Mouse (Mus musculus): ENCODE data around the gene Sh2d3c. TPM values are rescaled to one million over a fixed set of nuclear protein-coding genes. Genes with fewer than 3 reads are reported as not detected.

Gene Sh2d3c
- polyA plus RNA-seq, 1 experiment from 2014 or later: 3.6 TPM

DNA sequence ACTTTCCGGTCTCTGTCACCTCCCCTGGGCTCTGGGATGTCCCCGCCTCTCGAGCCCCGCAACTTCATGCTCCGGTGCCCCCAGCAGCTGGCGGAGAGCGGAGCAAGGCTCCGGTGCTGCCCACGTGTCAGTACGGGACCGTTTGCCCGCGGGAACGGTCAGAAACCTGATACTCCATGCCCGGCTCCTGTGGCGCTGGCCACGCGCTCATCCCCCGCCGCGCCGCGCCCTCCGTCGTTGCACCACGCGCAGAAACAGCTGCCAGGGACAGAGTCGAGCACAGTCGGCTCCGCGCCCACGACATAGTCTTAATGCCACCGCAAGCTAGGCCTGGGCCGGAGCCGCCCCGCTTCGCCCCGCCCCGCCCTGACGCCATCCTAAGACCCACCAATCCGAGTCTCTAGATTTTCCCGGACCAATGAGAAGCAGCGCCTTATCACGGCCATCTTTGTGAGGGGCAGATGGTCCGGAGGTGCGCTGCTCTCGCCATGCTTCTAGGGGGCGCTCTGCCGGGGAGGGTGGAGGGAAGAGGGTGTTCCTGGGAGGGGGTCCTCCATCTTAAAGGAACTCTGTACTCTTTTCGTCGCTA lies 26.9 kb upstream of the Sh2d3c start:
- ChIA-PET CTCF (interaction anchor here (1.4 to 2.7 kb wide), 2 partner anchors 15 to 62 kb away, joined by 7 to 12 read pairs; no protein-coding TSS in a partner anchor), POLR2A (interaction anchor here (1.0 to 1.3 kb wide), 2 partner anchors 63 to 86 kb away, joined by 3 read pairs; no protein-coding TSS in a partner anchor)
- in situ Hi-C loops (cut with MboI; ENCODE audit: low pct_unique_long_range_greater_than_20kb): no loop called here

DNA sequence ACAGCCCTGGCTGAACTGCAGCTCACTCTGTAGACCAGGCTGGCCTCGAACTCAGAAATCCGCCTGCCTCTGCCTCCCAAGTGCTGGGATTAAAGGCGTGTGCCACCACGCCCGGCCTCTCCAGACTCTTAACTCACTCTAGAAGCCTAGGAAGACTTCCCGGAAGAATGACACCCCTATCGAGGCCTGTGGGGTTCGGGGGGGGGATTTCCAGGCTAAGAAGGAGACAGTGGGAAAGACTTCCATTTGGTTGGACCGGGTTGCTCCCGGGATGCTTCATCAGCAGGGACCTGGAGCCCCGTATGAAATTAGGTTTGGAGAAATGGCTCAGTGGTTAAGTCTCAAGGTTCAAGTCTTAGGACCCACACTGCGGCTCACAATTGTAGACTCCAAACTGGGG lies 26.2 kb upstream of the Sh2d3c start:
- CTCF ChIA-PET: interaction anchor here (1.4 to 2.7 kb wide), 2 partner anchors 14 to 63 kb away, joined by 7 to 12 read pairs; no protein-coding TSS in a partner anchor
- no peaks in the 10 kb centered on the region for H3K27me3 ChIP-seq
- in situ Hi-C loops (cut with MboI; ENCODE audit: low pct_unique_long_range_greater_than_20kb): no loop called here

More for the DNA sequence above, 26.9 kb upstream of the Sh2d3c start:
- ATAC-seq (peak; percentile 91), DNase-seq (ENCODE audit: low read depth, low spot score) (peak; percentile 86)
- no peak for TF ChIP-seq CTCF (IDR thresholded peaks at IDR 0.05)
- no peaks in the 10 kb centered on the region for H3K27me3 ChIP-seq

DNA sequence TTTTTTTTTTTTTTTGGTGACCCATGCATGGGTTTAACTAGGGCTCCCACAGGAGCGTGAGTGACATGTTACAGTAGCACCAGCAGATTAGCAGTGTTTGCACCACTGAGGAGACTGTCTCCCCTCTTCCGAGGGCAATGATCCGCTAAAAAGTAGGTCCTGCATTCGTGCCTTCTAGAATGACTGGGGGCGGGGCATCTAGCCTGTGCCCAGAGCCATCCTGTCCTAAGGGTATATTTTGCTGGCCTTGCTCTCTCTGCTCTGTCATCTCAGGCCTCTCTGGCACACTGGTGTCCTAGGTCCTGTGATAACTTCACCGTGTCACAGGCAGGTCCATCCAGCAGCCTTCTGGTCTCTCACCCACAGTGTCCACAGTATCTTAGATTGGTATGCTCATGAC lies 21.2 kb upstream of the Sh2d3c start:
- POLR2A ChIA-PET: interaction anchor here (1.0 to 1.3 kb wide), 2 partner anchors 10 to 11 kb away, joined by 3 read pairs; no protein-coding TSS in a partner anchor
- in situ Hi-C loops (cut with MboI; ENCODE audit: low pct_unique_long_range_greater_than_20kb): no loop called here
- no peak for ATAC-seq
- no peak for DNase-seq (ENCODE audit: low read depth, low spot score)
- TF ChIP-seq CTCF (IDR thresholded peaks at IDR 0.05): no peak
- CTCF ChIA-PET: no interaction called here
- no peaks in the 10 kb centered on the region for H3K27me3 ChIP-seq

More for the DNA sequence above, 26.2 kb upstream of the Sh2d3c start:
- ATAC-seq (no peak), DNase-seq (ENCODE audit: low read depth, low spot score) (no peak)
- POLR2A ChIA-PET: interaction anchor here (1.0 kb wide), 1 partner anchor 87 kb away, joined by 3 read pairs; no protein-coding TSS in a partner anchor
- no peak for TF ChIP-seq CTCF (IDR thresholded peaks at IDR 0.05)

DNA sequence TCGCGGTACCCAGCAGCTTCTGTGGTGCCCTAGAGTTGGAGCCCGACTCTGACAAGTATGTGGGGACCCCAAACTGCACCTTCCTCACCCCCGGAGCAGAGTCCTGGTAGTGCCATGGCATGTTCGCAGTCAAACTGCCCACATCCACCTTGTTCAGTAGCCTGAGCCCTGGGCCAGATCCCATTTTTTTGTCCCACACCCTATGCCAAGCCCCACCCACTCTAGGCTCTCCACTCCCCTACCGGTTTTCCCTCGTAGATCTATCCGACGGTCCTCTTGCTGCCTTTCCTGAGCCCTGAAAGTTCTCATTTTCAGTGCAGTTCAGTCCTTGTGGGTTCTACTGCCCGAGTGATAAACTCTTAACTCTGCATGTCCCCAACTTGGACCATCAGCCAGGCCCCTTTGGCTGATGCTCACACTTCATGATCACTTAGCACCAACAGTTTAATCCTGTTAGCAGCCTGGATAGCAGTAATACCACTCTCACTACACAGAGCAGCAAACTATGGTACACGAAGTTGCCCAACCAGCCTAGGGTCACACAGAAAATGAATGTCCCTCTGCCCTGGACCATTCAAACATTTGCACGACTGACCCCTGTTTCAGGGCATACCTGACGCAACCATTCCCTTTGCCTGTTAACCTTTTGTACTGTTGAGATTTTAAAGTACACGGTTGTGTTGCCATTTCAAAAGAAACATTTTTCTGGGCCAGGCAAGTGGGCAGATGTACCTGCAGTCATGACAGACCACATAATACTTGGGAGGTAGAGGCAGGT lies 19.7 kb upstream of the Sh2d3c start:
- ChIA-PET CTCF (interaction anchor here (1.3 kb wide), 1 partner anchor 69 kb away, joined by 4 read pairs; no protein-coding TSS in a partner anchor), POLR2A (no interaction called here)
- TF ChIP-seq CTCF (IDR thresholded peaks at IDR 0.05): no peak
- no peak for DNase-seq (ENCODE audit: low read depth, low spot score)
- in situ Hi-C loops (cut with MboI; ENCODE audit: low pct_unique_long_range_greater_than_20kb): no loop called here
- ATAC-seq: no peak
- H3K27me3 ChIP-seq: no peaks in the 10 kb centered on the region

DNA sequence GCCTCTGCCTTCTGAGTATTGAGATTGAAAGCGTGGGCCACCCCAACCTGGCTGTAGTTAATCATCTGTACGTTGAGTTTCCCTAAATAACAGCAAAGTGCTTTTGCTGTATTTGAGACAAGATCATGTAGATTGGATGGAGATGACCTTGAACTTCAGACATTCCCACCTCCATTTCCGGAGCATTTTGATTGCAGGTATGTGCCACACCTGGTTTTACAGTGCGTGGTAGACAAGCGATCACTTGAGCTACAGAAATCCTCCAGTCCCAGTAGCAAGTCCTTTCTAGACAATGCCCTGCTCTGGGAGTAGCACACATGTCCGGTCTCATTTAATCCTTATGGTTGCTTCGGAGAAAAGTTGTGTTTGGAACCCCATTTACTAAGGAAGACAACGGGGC lies 17.8 kb upstream of the Sh2d3c start:
- H3K27me3 ChIP-seq: no peaks in the 10 kb centered on the region
- TF ChIP-seq CTCF (IDR thresholded peaks at IDR 0.05): no peak
- no peak for ATAC-seq
- in situ Hi-C loops (cut with MboI; ENCODE audit: low pct_unique_long_range_greater_than_20kb): no loop called here
- DNase-seq (ENCODE audit: low read depth, low spot score): no peak
- CTCF ChIA-PET: no interaction called here
- POLR2A ChIA-PET: interaction anchor here (1.3 kb wide), 1 partner anchor 9 kb away, joined by 4 read pairs; no protein-coding TSS in a partner anchor

DNA sequence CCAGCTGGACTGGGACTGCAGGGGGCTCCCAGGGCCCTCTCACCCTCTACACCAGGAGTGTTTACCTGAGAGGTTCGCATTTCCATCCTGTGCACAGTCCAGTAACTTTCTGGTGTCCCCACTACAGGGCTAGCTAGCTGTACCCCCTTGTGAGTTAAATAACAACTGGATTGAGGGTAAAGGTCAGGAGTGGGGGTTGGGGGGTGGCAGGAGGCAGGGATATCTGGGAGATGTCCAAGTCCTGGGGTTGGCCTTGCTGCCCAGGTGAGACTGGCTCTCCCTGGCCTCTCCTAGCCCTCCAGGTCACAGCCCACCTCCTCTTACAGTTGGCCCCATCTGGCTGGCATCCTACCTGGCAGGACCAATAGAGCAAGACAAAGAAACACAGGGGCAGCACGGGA lies 16.8 kb upstream of the Sh2d3c start, which contains the start of gene Fpgs:
TSS of gene Fpgs (minus strand) at position 125 of the 401 bp plus-strand sequence.
- no peak for DNase-seq (ENCODE audit: low read depth, low spot score)
- TF ChIP-seq CTCF (IDR thresholded peaks at IDR 0.05): no peak
- in situ Hi-C loops (cut with MboI; ENCODE audit: low pct_unique_long_range_greater_than_20kb): no loop called here
- no peak for ATAC-seq
- POLR2A ChIA-PET: interaction anchor here (0.6 to 1.3 kb wide), 2 partner anchors 8 to 65 kb away, joined by 4 to 5 read pairs; no protein-coding TSS in a partner anchor
- H3K27me3 ChIP-seq: no peaks in the 10 kb centered on the region
- CTCF ChIA-PET: no interaction called here

DNA sequence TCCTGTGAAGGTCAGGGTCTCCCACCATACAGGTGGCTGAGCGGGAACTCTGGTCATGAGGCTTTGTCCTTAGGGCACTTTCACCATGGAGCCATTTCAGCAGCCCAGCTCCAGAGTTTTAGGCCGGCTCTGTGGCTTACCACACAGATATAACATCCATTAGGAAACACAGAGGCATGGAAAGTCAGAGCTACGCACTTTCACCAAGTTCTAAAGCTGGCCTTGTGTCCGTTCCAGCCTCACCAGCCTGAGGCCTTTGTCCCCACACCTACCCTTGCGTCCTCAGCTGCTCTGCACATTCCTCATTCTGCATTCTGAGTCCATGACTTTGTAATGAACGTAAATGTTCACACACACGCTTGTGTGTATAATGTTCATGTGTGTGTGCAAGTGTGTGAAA lies 15.8 kb upstream of the Sh2d3c start:
- ATAC-seq (no peak), DNase-seq (ENCODE audit: low read depth, low spot score) (no peak)
- ChIA-PET POLR2A (interaction anchor here (0.6 kb wide), 1 partner anchor 127 kb away, joined by 4 read pairs; no protein-coding TSS in a partner anchor), CTCF (interaction anchor here (1.0 kb wide), 1 partner anchor 73 kb away, joined by 3 read pairs; no protein-coding TSS in a partner anchor)
- TF ChIP-seq CTCF (IDR thresholded peaks at IDR 0.05): no peak
- in situ Hi-C loops (cut with MboI; ENCODE audit: low pct_unique_long_range_greater_than_20kb): no loop called here
- H3K27me3 ChIP-seq: no peaks in the 10 kb centered on the region

DNA sequence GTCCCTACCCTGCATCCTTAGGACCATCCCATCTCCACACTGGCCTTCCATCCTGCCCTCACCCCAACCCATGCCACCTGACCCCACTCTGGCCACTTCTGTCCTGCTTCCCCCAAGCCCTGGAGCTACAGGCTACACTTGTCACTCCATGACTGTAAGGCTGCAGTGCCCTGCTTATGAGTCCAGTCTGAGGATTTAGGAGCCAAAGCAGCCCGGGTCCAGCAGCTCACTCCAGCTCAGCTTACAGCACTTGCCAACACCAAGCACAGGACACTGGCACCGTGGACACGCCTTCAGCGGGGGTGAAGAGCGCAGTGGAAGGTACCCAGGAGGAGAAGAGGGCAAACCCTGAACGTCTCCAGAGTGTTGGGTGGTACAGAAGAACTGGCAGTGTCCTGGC lies 13.9 kb upstream of the Sh2d3c start:
- ATAC-seq: no peak
- in situ Hi-C loops (cut with MboI; ENCODE audit: low pct_unique_long_range_greater_than_20kb): no loop called here
- DNase-seq (ENCODE audit: low read depth, low spot score): no peak
- TF ChIP-seq CTCF (IDR thresholded peaks at IDR 0.05): no peak
- no peaks in the 10 kb centered on the region for H3K27me3 ChIP-seq
- ChIA-PET CTCF (interaction anchor here (1.1 kb wide), 1 partner anchor 50 kb away, joined by 4 read pairs; the partner anchor contains the start of gene Tor2a), POLR2A (no interaction called here)

DNA sequence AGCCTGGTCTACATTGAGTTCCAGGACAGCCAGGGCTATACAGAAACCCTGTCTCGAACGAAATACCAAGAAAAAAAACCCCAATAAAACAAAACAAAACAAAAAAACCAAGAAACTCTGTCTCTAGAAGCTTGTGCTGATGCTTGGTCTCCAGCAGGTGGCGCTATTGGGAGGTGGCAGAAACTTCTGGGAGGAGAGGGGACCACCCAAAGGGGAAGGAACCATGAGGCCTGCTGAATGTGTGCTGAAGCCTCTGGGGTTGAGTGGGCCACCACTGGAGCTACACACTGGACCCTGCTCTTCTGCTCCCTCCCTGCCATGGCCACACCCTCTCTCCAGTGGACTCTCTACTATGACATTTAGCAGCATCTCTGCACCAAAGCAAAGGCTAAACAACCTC lies 12.2 kb upstream of the Sh2d3c start:
- in situ Hi-C loops (cut with MboI; ENCODE audit: low pct_unique_long_range_greater_than_20kb): no loop called here
- no peak for TF ChIP-seq CTCF (IDR thresholded peaks at IDR 0.05)
- DNase-seq (ENCODE audit: low read depth, low spot score): no peak
- POLR2A ChIA-PET: interaction anchor here (1.1 kb wide), 3 partner anchors 9 to 78 kb away, joined by 3 read pairs; partner anchors contain the start of gene Tor2a
- CTCF ChIA-PET: interaction anchor here (0.7 to 2.1 kb wide), 12 partner anchors 12 to 132 kb away, joined by 3 to 7 read pairs (median 5); partner anchors contain the start of genes St6galnac4 and Tor2a
- ATAC-seq: no peak
- H3K27me3 ChIP-seq: no peaks in the 10 kb centered on the region

DNA sequence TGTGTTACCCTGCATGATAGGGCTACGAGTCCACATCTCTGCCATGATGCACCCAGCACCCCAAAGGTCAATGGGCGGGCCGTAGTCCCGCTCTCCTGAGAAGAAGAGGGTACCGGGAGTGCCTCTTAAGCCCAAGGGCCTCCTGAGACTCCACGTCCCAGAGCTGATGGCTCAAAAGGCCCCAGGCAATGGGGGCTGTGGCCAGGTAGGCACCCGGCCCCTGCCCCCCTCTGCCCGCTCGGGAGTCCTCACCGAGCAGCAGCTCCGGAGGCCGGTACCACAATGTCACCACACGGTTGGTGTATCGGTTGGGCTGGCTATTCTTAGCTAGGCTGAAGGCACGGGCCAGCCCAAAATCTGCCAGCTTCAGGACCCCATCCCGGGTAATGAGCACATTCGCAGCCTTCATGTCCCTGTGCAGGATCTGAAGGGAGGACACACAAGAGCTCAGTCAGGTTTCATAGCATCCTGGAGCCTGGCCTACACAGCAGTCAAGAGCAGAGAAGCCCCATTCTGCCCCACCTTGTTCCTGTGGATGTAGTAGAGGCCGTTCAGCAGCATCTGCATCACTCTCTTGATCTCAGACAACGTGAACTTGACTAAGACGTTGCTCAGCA lies 11.2 kb upstream of the Sh2d3c start:
- in situ Hi-C loops (cut with MboI; ENCODE audit: low pct_unique_long_range_greater_than_20kb): loop anchor here (5.0 kb wide), 2 partner anchors 48 to 143 kb away; partner anchors contain the start of gene Tor2a
- ChIA-PET POLR2A (interaction anchor here (0.7 to 1.1 kb wide), 4 partner anchors 10 to 79 kb away, joined by 3 read pairs; partner anchors contain the start of gene Tor2a), CTCF (interaction anchor here (0.7 to 2.1 kb wide), 11 partner anchors 13 to 133 kb away, joined by 3 to 7 read pairs (median 4); partner anchors contain the start of genes St6galnac4 and Tor2a)
- no peaks in the 10 kb centered on the region for H3K27me3 ChIP-seq
- no peak for TF ChIP-seq CTCF (IDR thresholded peaks at IDR 0.05)
- no peak for DNase-seq (ENCODE audit: low read depth, low spot score)
- no peak for ATAC-seq
